Mouse (Mus musculus) liver, embryonic 14 days (tissue): Measurements from ENCODE around the gene Dph6. TPM values are rescaled to one million over a fixed set of nuclear protein-coding genes. Genes with fewer than 3 reads are reported as not detected.

Experiments
- polyA plus RNA-seq: library from polyadenylated mRNA; depleted of rRNA; stranded (reverse); fragments of >200 nt; gene quantifications from 2 replicates; pipeline ENCODE4 v1.2.3, GENCODE M21; 2012; rRNA removed

The Dph6 gene
- polyA plus RNA-seq = 5.7 and 6.5 TPM in 2 replicates

DNA sequence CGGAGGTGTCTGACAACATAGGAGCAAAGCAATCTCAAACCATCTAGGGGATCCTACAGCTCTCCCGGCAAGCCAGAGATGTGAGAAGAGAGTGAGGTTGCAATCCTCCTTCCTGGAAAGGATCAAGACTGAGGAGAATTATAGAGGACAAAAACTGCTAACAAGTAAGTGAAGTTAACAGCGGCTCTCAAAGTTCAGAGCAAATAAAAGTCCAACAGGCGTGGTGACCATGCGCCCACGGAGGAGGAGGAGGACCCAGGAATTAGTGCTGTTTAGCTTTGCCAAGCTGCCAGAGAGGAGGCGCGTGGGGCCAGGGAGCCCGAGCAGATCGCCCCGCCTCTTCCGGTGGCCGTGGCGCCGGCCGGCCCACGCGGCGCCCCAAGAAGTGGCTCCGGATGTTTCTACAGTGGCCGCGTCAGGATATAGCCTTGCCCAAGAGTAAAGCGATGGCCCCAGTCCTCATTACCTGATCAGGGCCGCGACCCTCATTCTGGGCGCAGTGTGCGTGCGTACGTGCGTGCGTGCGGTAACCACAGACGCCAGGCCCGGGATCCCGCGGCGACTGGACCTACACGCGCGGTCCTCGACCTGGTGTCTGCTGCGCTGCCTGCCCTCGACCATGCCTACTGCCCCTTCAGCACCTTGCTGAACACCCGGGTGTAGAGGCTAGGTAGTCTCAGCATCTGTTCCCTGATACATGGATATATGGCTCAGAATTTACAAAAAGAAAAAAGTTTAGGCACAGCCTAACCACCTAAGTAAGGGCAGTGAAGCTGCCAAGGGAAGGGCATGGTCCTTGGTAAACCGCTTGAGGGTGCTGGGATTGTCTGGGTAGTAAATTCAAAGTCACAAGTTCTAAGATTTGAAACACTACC lies at the start of gene Dph6:
Dph6 (minus strand) TSS at position 600 of the 875 bp plus-strand sequence.

